Mouse (Mus musculus): Measurements from ENCODE around the gene Rnf150. TPM values are rescaled to one million over a fixed set of nuclear protein-coding genes. Genes with fewer than 3 reads are reported as not detected.

Gene Rnf150
- polyA plus RNA-seq (2012; fragmentation: generic; extraction: Trizol): 1 to 10 TPM in 1 of 2 experiments, under 1 TPM in 1; 0.35 to 4.9 TPM

DNA sequence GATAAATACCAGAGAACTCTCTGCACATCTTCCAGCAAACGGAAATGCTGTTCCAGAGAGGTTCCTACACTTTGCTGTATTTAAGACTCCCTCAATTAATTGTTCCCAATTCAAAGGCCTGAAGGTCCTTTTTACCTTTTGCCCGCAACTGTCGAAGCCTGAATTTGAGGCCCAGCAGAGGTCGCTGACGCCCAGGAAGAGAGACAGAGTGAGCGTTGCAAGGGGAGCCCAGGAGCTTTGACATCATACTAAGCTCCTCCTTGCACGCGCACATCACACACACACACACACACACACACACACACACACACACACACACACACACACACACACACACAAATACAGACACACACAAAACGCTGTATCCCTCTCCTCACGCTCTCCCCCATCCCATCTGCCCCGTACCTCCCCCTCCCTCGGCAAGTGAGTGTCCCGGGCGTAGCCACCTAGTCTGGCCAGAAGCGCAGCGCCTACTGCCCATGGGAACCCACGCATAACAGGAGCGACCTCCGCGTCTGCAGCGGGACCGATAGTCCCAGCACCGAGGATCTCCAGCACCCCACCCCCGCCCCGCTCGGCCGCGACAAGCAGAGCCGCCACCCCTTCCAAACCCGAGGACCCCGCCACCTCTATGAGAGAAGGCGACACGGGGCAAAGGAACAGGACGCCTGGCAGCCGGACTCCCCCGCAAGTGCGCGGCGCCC, at the start of gene Rnf150:
TSS of gene Rnf150 (plus strand) at position 316 of the 704 bp plus-strand sequence.

Other genes starting within 250 kb of the Rnf150 start
- gene Zfp330, start 89.2 kb upstream of the Rnf150 start, polyA plus RNA-seq (2012; fragmentation: generic; extraction: Trizol): 10 to 100 TPM in 1 of 2 experiments, 1 to 10 TPM in 1; 2.7 to 20.6 TPM